Mouse (Mus musculus): ENCODE measurements around the gene Clec16a. TPM values are rescaled to one million over a fixed set of nuclear protein-coding genes. Genes with fewer than 3 reads are reported as not detected.
A peak's percentile ranks its signal among the peaks of the same experiment; 100 is the strongest.

Clec16a gene
- 15.7 and 17.3 TPM in 2 replicates for polyA plus RNA-seq (2016; fragmentation: Nextera tagmentation; extraction: Ambion mirVana)

- Histone ChIP-seq H3K36me3 (no peaks in the 10 kb centered on the region), H3K4me2 (peak within 1 kb of the TSS; percentile 87), H3K9me3 (replicated peaks) (no peaks in the 10 kb centered on the region), H3K27ac (peak within 1 kb of the TSS; percentile 62), H3K4me3 (peak within 1 kb of the TSS; percentile 98), H3K27me3 (replicated peaks) (no peaks in the 10 kb centered on the region), H3K9ac (peak within 1 kb of the TSS; percentile 93), H3K4me1 (peaks cover 53% of the 10 kb centered on the region)
- peak; percentile 83 for ATAC-seq
- WGBS (ENCODE audit: insufficient replicate concordance) = under 1% methylated on average over 58 of the region's 58 CpGs
Measured at GRCm38 (mm10) chr16:10544995-10545622, at the start of gene Clec16a. Gene Clec16a (plus strand): TSS chr16:10545339.

GRCm38 (mm10) chr16:10495824-10496298 is 49.3 kb upstream of the Clec16a start:
- no peak overlapping the region for H3K4me3 ChIP-seq
- no peaks in the 10 kb centered on the region for H3K9me3 ChIP-seq (replicated peaks)
- no peaks in the 10 kb centered on the region for H3K4me1 ChIP-seq
- WGBS (ENCODE audit: insufficient replicate concordance) = 51% methylated on average over 2 of the region's 2 CpGs
- no peak overlapping the region for H3K9ac ChIP-seq
- H3K4me2 ChIP-seq = no peak overlapping the region
- H3K36me3 ChIP-seq = no peaks in the 10 kb centered on the region
- ATAC-seq = no peak
- H3K27me3 ChIP-seq (replicated peaks) = 0 out of 2 replicates have a peak, but pooled peaks cover under 1% of the 10 kb centered on the region
- no peak overlapping the region for H3K27ac ChIP-seq

- Histone ChIP-seq H3K4me1 (no peaks in the 10 kb centered on the region), H3K36me3 (no peaks in the 10 kb centered on the region)
- 44% methylated on average over 5 of the region's 5 CpGs for WGBS (ENCODE audit: insufficient replicate concordance)
Measured at GRCm38 (mm10) chr16:10498096-10498602, 47.0 kb upstream of the Clec16a start.

GRCm38 (mm10) chr16:10499122-10499521 is 46.0 kb upstream of the Clec16a start:
- no peak overlapping the region for H3K27ac ChIP-seq
- H3K9ac ChIP-seq = no peak overlapping the region
- no peaks in the 10 kb centered on the region for H3K36me3 ChIP-seq
- no peaks in the 10 kb centered on the region for H3K9me3 ChIP-seq (replicated peaks)
- no peak for ATAC-seq
- 53% methylated on average over 1 of the region's 1 CpGs for WGBS (ENCODE audit: insufficient replicate concordance)
- peaks cover 7% of the 10 kb centered on the region; the same call in 1 of the 2 replicates for H3K27me3 ChIP-seq (replicated peaks)
- H3K4me3 ChIP-seq = no peak overlapping the region
- no peaks in the 10 kb centered on the region for H3K4me1 ChIP-seq
- H3K4me2 ChIP-seq = no peak overlapping the region

More at GRCm38 (mm10) chr16:10498096-10498602, 47.0 kb upstream of the Clec16a start:
- no peak for ATAC-seq
- H3K27me3 ChIP-seq (replicated peaks) = peaks cover 7% of the 10 kb centered on the region; the same call in 1 of the 2 replicates
- H3K4me2 ChIP-seq = no peak overlapping the region
- no peak overlapping the region for H3K4me3 ChIP-seq
- no peak overlapping the region for H3K9ac ChIP-seq
- no peaks in the 10 kb centered on the region for H3K9me3 ChIP-seq (replicated peaks)
- H3K27ac ChIP-seq = no peak overlapping the region

- Histone ChIP-seq H3K9me3 (replicated peaks) (no peaks in the 10 kb centered on the region), H3K27ac (no peak overlapping the region), H3K4me2 (no peak overlapping the region), H3K4me1 (no peaks in the 10 kb centered on the region), H3K36me3 (no peaks in the 10 kb centered on the region), H3K4me3 (no peak overlapping the region), H3K9ac (no peak overlapping the region), H3K27me3 (replicated peaks) (peaks cover 12% of the 10 kb centered on the region; the same call in 1 of the 2 replicates)
- 12% methylated on average over 8 of the region's 8 CpGs for WGBS (ENCODE audit: insufficient replicate concordance)
- ATAC-seq = no peak
Measured at GRCm38 (mm10) chr16:10501865-10502264, 43.3 kb upstream of the Clec16a start.

GRCm38 (mm10) chr16:10503058-10503457 is 42.1 kb upstream of the Clec16a start:
- no peak overlapping the region for H3K4me2 ChIP-seq
- no peak overlapping the region for H3K27ac ChIP-seq
- no peak overlapping the region for H3K9ac ChIP-seq
- peaks cover 16% of the 10 kb centered on the region; the same call in 1 of the 2 replicates for H3K27me3 ChIP-seq (replicated peaks)
- no peaks in the 10 kb centered on the region for H3K9me3 ChIP-seq (replicated peaks)
- no peak overlapping the region for H3K4me3 ChIP-seq
- no peak for ATAC-seq
- H3K4me1 ChIP-seq = no peaks in the 10 kb centered on the region
- no peaks in the 10 kb centered on the region for H3K36me3 ChIP-seq
- 50% methylated on average over 2 of the region's 2 CpGs for WGBS (ENCODE audit: insufficient replicate concordance)

DNA sequence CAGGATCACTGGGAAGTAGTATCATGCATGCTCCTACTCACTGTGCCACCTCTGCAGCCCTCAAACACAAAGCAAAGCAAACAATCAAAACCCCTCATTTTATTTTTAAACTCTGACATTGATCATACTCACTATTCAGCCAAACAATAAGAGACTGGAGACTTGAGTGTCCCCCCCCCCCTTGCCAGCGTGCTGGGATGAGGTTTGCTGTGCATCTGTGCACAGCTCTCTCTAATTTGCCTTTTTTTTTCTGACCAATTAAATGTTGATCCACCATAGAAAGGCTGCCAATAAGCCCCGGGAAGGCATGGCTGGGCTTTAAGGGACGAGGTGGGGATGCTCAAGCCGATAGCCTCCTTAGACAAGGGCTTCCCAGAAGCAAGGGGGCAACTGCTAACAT is 37.7 kb upstream of the Clec16a start:
- no peak for ATAC-seq
- Histone ChIP-seq H3K9me3 (replicated peaks) (no peaks in the 10 kb centered on the region), H3K9ac (no peak overlapping the region), H3K27me3 (replicated peaks) (peaks cover 8% of the 10 kb centered on the region; the same call in 1 of the 2 replicates), H3K36me3 (no peaks in the 10 kb centered on the region), H3K4me3 (no peak overlapping the region), H3K4me2 (no peak overlapping the region), H3K27ac (no peak overlapping the region), H3K4me1 (no peaks in the 10 kb centered on the region)
- WGBS (ENCODE audit: insufficient replicate concordance) = 51% methylated on average over 4 of the region's 4 CpGs

- no peak overlapping the region for H3K9ac ChIP-seq
- no peaks in the 10 kb centered on the region for H3K36me3 ChIP-seq
- H3K27me3 ChIP-seq (replicated peaks) = peaks cover 8% of the 10 kb centered on the region; the same call in 1 of the 2 replicates
- WGBS (ENCODE audit: insufficient replicate concordance) = 49% methylated on average over 6 of the region's 6 CpGs
- H3K4me1 ChIP-seq = no peaks in the 10 kb centered on the region
- no peaks in the 10 kb centered on the region for H3K9me3 ChIP-seq (replicated peaks)
- no peak overlapping the region for H3K4me3 ChIP-seq
- no peak for ATAC-seq
- H3K27ac ChIP-seq = no peak overlapping the region
- H3K4me2 ChIP-seq = no peak overlapping the region
Measured at GRCm38 (mm10) chr16:10508691-10509090, 36.4 kb upstream of the Clec16a start.

- Histone ChIP-seq H3K9me3 (replicated peaks) (no peaks in the 10 kb centered on the region), H3K27me3 (replicated peaks) (peaks cover 8% of the 10 kb centered on the region; the same call in 1 of the 2 replicates), H3K36me3 (no peaks in the 10 kb centered on the region), H3K9ac (no peak overlapping the region), H3K4me3 (no peak overlapping the region), H3K27ac (no peak overlapping the region), H3K4me2 (no peak overlapping the region), H3K4me1 (no peaks in the 10 kb centered on the region)
- WGBS (ENCODE audit: insufficient replicate concordance) = 53% methylated on average over 14 of the region's 14 CpGs
- ATAC-seq = no peak
Measured at GRCm38 (mm10) chr16:10510477-10511133, 34.5 kb upstream of the Clec16a start.

GRCm38 (mm10) chr16:10511134-10511520 is 34.0 kb upstream of the Clec16a start:
- Histone ChIP-seq H3K4me3 (no peak overlapping the region), H3K4me1 (no peaks in the 10 kb centered on the region), H3K36me3 (no peaks in the 10 kb centered on the region), H3K4me2 (no peak overlapping the region), H3K9me3 (replicated peaks) (no peaks in the 10 kb centered on the region), H3K27ac (no peak overlapping the region), H3K9ac (no peak overlapping the region), H3K27me3 (replicated peaks) (peaks cover 8% of the 10 kb centered on the region; the same call in 1 of the 2 replicates)
- WGBS (ENCODE audit: insufficient replicate concordance) = 67% methylated on average over 12 of the region's 12 CpGs
- no peak for ATAC-seq

DNA sequence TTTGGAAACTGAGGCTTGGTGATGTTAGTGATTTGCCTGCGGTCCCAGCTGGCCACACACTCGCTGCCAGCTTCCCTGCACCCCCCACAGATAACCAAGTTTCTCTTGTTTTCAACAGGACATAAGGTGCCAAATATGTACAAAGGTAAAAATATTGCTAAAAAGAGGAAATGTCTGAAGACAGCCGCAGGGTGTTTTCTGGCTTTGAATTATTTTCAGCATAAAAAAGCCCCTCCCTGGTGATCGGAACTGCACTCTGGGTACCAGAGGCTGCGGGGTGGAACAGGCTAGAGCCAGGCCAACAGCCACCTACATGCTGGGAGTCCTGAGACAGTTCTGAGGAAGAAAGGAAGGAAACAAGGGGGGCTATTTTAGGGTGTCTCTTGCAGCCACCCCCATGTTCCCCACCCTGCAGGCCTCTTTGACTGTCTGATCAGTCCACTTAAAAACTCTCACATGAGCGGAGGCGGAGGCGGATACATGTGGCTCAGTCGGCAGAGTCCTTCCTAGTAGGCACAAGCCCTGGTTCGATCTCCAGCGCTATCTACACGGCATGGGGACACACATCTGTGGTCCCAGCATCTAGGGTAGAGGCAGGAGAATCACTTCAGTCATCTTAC is 29.1 kb upstream of the Clec16a start:
- no peak overlapping the region for H3K27ac ChIP-seq
- H3K4me2 ChIP-seq = no peak overlapping the region
- H3K36me3 ChIP-seq = no peaks in the 10 kb centered on the region
- H3K4me3 ChIP-seq = no peak overlapping the region
- H3K27me3 ChIP-seq (replicated peaks) = no peaks in the 10 kb centered on the region; the same call in 1 of the 2 replicates
- WGBS (ENCODE audit: insufficient replicate concordance) = 72% methylated on average over 12 of the region's 12 CpGs
- H3K4me1 ChIP-seq = no peaks in the 10 kb centered on the region
- no peak for ATAC-seq
- H3K9ac ChIP-seq = no peak overlapping the region
- H3K9me3 ChIP-seq (replicated peaks) = no peaks in the 10 kb centered on the region

DNA sequence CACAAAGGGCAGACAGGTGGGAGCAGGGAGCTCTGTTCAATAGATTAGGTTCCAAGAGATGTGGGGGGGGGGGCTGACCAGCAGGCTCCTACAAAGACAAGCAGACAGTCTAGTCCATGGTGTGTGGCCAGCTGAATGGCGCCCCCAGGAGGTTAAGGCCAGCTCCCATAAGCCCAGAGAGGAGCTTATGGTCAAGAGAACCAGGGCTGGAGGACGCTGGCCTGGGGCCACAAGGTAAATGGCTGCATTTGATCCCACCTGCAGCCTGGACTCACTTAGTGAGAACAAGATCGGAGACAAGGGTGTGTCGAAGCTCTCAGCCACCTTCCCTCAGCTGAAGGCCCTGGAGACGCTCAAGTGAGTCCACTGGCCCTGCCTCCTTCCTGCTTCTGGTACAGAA is 27.1 kb upstream of the Clec16a start:
- H3K36me3 ChIP-seq = no peaks in the 10 kb centered on the region
- 39% methylated on average over 5 of the region's 5 CpGs for WGBS (ENCODE audit: insufficient replicate concordance)
- no peak overlapping the region for H3K4me2 ChIP-seq
- no peaks in the 10 kb centered on the region for H3K9me3 ChIP-seq (replicated peaks)
- H3K27ac ChIP-seq = no peak overlapping the region
- no peak overlapping the region for H3K4me3 ChIP-seq
- H3K4me1 ChIP-seq = no peaks in the 10 kb centered on the region
- H3K27me3 ChIP-seq (replicated peaks) = no peaks in the 10 kb centered on the region
- no peak for ATAC-seq
- H3K9ac ChIP-seq = no peak overlapping the region

Data from liver, embryonic 12.5 days (tissue).